Mouse (Mus musculus): Measurements from ENCODE around the gene Ptpn3.

The Ptpn3 gene

DNA sequence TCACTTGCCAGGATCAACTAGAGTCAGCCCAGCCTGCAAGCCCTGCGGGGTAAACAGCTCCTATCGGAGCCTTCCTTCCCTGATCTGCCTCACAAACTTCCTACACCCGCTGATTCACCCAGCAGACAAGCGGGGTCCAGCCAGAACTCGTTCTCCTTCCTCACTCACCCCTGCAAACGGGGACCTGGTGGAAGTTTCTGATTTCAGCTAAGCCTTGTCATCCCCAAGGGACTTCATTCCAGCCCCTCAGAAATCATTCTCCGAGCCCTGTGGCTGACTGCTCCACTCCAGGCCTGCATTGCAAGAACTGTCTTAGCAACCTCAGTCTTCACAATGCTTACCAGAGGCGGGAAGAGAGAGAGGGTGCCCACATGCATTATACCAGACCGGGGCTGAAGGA is 39.8 kb downstream of the Ptpn3 start:
- DNase-seq, result no peak

DNA sequence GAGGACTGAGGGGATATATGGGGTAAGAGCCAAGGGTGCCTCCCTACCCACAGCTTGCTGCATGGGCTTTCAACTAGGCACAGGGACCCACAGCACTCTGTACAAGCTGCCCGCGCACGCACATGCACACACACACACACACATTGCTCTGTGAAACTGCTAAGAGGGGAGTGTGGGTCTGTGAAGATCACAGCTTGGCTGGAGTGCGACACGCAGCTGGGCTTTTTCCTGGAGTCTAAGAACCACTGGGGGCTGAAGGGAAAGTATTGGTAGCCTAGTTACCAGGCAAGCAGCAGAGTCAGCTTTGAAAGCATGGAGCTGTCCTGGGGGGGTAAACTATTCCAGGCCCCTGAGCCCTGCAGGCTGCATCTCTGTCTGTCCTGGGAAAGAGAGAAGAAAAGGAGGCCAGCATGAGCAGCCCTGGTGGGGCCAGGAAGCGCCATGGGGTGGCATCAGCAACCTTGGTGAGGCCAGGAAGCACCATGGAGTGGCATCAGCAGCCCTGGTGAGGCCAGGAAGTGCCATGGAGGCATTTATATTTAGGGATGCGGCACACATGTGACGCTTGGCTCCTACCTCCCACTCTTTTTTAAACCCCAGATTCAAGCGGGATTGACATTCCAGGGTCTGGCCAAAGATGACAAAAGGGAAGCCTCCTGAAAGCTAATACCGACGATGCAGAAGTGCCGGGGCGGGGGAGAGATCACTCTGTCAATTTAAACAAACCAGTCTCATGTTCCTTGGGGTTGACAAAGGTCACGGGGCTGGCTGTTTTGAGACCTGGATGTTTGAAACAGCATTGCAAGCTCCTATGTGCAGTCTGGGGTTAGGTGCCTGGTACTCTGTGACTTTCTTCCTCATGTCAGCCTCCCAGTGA is 43.2 kb downstream of the Ptpn3 start:
- no peak for DNase-seq

DNA sequence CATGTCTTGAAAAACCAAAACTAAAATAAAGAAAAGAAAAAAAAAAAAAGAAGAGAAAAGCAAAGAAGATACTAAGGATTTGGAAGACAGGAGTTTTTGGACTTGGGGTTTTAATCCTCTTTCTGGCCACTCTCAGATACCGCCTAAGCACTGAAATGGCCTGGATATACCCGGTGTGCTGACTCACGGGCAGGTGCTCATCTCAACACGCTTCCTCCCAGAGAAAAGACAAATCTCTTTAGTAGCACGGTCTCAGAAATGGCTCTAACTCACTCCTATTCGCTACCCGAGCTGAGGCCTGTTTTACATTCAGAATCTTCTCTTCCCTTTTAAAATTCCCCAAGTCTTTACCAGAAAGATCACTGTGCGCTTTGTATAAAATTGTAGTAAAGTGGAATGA is 44.2 kb downstream of the Ptpn3 start:
- DNase-seq, result no peak

DNA sequence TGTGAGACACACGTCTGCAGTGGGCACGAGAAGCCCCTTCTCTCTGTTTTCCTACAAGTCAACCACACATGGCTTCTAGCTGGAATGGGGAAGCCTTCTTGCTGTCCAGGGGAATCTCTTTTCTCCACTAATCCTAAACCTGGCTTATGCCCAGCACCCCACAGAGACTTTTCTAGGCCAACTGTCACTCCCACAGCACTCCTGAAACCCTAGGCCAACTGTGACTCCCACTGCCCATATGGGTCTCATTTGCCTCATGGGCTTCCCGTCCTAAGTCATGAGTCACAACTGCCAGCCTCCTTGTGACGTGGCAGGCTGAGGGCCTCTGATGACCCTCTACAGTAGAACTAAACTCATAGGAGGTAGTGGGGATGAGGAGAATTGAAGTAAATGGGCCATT is 44.9 kb downstream of the Ptpn3 start:
- no peak for DNase-seq

DNA sequence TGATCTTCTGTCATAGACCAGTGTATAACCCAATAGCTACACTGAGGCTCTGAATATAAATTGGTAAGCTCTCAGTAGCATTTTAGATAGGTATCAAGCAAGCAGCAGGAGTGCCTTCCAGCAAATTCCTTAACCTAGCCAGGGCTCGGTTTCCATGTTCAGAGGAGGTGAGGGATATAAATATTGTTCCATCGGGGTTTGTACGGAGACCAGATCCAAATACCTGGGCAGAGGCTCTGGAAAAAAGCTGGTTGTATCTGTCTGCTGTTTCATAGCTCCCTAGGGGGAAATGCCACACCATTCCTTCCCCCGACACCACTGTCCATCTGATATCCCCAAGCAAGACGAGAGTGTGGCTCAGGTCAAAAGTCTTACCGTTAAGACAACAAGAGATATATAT is 47.2 kb downstream of the Ptpn3 start:
- no peak for DNase-seq

DNA sequence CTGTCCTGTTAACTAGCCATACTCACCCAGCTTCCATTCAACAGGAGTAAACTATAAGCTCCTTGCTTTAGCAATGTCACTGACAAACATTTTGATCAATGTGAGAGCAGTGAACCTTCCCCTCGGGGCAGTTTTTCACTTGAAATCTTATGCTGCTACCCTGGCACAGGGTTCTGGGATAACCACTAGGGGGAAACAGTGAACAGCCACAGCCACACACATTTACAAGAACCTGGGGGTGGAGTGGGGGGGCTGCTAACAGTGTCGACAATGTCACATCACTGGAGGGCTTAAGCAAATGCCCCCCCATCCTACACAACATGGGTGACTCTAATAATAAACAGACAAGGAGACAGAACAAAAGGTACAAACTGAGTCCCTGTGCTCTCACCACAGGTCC is 51.0 kb downstream of the Ptpn3 start:
- no peak for DNase-seq

DNA sequence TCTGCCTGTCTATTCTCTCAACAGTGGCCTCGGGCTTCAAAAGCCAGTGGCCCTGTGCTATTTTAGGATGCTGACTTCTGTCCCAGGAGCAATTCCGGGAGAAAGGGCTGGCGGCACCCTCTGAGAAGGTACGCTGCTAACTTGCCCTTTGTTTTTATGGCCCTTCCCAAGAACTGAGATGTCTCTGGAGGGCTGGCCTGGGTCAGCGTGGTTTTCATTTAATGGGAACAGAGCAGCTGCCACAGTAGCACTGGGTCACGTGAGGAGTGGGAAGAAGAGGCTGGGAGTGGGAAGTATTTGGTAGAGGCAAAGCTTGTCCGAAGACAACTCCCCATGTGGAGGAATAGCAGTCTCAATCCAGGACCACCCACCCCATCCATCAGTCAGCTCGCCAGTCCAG is 52.5 kb downstream of the Ptpn3 start:
- DNase-seq, result no peak

DNA sequence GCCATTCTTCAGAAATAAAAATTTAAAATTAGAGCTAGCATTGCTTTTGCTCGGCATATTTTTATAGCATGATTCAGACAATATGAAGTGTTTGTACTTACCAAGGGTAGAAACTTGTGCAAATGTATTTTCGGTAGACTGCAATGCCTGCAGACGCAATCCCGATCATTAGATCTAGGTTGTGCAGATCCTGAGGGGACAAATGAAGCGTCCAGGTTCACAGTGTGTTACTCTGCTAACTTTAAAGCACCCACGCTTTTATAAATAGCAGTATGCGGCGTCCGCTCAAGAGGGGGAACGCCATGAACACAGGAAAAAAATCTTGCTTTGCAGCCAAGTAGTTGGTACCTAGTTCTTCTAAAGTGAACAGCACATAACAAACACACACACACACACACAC is 56.8 kb downstream of the Ptpn3 start:
- DNase-seq, result no peak

DNA sequence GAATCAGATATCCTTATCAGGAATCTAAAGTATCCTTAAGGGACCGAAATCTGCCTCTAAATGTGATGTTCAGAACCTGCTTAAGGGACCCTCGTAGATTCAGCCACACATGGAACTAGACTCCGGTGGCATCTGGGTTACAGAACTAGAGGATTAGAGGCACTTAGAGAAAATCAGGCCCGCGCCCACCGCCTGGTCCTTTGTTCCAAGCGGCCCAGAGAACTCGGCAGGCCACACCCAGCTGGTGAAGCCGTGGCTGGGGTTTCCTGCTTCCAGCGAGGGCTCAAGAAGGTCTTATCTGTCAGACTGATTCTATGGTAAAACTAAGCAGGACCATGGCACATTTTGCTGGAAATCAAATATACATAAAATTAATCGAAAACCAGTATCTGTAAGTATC is 58.3 kb downstream of the Ptpn3 start:
- no peak for DNase-seq

DNA sequence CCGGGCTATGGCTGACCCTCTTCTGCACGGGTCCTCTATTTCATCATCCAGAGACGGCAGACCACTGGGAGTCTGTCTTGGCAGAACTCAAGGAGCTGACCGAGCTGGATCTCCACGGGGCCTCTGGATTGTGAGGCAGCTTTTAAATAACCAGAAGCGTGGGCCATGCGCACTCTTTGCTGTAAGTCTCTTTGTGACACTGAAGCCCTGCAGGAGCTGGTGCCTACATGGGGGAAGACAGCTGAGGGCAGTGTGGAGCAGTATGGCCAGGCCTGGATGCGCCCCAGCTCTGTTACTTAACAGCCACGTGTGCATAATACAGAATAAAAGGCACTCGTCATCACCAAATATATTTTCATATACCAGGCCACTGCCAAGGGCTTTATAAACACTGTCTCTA is 60.7 kb downstream of the Ptpn3 start:
- no peak for DNase-seq

DNA sequence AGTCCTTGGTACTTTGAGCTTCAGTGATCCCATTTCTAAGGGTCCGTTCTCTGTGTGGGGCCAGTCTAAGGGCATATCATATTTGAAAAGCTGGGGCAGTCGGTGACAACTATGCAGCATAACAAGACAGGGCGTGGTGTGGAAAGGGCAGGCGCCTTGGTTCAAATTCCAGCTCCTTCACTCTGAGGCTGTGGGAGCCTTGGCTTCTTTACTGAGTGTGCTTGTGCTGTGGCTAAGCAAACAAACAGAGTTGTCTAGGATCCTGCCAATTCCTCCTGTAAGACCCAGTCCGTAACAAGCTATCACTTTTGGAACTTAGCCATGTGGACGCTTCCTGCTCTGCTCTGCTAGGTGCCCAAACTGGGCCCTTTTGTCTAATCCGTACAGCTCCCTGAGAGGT is 61.5 kb downstream of the Ptpn3 start:
- no peak for DNase-seq

DNA sequence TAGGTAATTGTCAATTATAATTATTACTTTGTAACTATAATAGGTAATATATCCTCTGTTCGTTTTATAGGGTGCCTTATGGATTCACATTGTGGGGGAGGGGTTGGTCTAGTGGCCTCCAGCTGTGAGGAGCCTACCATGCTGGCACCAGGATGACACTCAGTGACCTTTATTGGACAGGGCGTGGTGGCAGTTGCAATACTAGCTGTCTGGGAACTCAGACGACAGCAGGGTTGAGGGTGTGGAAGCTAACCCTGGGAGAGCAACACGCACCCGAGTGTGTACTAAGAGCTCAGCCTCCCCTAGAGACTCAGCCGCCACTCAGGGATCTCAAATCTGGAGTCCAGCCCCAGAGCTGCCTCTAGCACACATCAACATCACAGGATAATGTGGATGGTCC is 62.5 kb downstream of the Ptpn3 start:
- DNase-seq, result no peak

DNA sequence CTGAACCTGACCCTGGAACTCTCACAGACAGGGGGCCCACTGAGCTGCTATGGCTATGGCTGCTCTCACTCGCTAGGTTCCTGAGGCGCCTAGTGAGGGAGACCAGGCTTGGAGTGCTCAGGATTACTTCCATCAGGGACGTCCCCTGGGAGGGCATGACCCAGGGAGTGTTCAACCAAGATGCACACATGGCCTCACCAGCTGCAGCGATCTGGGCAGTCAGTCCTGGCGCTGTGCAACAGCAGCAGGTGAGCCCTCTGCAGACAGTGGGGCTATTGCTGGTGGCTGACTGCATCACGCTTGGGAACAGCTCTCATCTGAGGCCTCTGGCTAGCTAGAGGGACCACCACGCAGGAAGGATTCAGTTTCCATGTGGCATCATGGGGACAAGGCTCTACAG is 63.5 kb downstream of the Ptpn3 start:
- DNase-seq, result no peak

DNA sequence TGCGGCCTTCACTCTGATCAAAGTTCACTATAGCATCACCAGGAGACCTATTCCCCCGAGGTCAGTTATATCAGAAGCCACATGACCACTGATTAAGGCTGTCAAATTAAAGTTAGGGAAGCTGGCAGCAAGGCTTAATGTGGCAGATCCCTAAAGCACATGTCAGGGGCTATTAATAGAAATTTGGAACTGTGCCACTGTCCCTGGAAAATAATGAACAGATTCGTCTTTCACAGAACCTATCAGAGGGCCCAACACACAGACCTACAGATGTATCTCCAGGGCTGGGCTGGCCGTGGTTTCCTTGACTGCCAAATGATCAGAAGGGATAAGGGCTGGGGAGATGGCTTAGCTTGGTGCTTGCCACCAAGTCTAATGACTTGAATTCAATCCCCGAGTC is 65.1 kb downstream of the Ptpn3 start:
- DNase-seq, result no peak

DNA sequence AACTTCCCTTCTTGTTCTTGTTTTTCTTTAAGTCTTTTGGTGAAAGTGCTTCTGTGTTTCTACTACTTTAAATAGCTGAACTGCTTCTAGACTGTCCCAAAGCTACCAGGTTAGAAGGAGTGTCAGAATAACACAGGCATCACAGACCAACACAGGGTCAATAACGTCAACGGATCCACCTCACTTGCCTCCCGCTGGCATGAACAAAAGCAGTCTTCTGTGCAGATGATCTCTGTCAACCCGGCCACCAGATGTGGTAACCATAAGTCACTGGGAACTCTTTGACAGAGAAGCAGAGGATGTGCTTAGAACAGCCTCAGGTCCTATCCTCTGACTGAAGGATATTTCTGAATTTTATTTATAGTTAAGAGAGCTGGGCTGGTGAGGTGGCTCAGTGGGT is 65.9 kb downstream of the Ptpn3 start:
- DNase-seq, result no peak

DNA sequence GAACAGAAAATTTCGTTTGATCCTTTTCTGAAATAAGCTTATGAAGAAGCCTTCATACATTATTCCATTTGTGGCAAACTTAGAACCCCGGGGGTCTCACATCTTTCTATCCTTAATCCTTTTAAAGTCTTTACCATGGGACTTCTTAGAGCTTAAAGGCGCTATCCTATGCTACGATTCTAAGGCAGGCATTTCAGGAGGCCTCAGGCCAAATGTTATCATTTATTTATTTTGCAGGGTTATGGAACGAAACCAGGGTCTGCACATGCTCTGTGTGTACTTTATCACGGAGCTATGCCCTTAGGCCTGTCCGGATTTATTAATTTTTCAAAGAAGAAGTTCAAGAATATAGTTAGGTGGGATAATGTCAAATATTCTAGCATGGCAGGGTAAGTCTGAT is 67.3 kb downstream of the Ptpn3 start:
- DNase-seq, result no peak

DNA sequence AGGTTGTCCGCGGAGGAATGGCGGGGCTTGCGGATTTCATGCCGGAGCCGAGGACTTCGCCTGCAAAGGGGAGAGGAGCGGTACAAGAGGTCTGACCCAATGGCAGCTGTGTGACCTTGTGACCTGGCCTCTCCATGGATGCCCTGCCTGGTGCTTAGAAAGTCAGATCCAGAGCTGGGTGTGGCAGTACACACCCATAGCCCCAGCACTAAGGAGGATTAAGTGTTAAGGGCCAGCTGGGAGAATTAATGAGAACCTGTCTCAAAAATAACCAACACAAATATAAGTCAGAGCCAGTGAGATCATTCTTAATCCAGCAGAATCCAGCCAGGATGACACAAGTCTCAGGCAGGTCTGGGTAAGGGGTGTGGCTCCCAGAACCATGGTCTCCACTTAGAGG is 69.2 kb downstream of the Ptpn3 start:
- no peak for DNase-seq

DNA sequence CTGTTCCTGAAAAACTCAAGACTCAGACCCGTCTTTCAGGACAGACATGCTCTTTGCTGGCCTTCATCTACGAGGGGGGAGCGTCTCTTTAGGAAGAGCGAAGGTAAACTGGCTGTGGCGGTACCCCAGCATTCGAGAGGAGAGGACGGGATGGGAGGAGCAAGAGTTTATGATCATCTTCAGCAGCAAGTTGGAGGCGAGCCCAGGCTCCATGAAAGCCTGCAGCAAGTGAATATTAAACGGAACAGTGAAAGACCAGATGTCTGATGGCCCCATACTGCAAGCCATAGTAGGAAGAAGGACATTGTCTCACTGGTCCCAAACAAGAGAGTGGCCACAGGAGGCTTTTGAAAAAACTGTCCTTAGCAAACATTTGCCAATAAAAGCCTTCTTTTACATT is 70.3 kb downstream of the Ptpn3 start:
- DNase-seq, result no peak

DNA sequence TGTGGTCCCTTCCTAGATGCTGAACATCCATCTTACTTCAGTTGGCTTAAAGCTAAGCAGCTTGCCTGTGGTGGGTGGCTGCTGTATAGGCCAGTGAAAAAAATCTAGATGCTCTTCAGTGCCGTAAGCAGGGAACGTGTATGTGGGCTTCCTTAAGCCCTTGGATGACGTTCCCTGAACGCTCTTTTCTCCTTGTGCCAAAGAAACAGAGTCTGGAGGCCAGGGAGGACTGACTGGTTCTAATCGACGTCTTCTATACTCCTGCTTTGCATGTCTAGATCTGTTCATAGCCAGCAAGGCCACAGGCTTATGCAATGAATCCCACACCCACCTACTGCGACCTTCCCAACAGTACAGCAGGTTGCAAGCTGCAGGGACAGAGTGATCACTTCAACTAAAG is 71.3 kb downstream of the Ptpn3 start:
- no peak for DNase-seq

DNA sequence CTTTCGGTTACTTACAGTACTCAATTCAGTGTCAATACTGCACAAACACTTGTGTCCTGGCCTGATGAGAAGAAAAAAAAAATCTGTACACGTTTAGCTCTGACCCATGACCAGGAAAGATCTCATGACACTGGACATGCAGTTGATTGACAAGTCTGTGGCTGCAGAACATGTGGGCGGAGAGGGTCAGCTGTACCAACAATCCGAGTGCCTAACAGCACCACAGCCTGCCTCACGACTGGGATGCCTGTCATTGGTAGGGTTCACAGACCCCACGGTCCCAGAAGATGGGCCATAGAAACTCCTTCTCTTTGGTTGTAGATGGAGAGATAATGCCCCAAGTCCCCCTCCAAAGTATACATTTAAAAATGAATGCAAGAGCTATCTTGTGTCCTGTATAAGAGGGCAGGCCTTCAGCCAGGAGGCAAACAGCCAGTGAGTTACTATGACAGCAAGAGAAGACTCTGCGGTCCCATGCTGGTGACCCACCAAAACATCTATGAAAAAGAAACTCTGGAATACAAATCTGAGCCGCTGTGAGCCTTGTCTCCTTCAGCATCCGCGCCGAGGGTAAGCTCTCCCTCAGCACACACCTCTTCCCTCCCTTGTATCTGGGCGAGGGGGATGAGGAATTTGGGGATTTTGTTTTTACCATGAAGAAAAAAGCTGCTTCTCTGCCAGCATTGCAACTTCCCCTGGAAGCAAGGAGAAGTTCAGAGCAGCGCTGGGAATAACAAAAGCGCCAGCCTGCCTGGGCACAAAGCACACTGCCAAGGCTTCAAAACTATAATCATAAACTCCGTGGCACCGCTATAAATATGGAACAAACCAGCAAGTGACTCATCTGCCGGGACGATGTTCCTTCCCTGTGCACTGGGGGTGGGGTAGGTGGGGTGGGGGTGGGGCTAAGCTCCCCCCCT is 72.8 kb downstream of the Ptpn3 start:
- DNase-seq, result no peak

DNA sequence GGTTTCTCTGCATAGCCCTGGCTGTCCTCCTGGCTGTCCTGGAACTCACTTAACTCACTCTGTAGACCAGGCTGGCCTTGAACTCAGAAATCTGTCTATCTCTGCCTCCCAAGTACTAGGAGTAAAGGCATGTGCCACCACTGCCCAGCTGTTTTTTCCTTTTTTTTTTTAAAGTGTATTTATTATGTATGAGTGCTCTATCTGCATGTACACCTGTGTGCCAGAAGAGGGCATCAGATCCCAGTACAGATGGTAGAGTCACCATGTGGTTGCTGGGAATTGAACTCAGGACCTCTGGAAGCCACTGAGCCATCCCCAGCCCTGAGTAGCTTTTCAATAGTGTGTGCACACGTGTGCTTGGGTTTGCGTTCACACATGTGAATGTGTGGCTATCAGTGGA is 76.9 kb downstream of the Ptpn3 start:
- DNase-seq, result no peak

DNA sequence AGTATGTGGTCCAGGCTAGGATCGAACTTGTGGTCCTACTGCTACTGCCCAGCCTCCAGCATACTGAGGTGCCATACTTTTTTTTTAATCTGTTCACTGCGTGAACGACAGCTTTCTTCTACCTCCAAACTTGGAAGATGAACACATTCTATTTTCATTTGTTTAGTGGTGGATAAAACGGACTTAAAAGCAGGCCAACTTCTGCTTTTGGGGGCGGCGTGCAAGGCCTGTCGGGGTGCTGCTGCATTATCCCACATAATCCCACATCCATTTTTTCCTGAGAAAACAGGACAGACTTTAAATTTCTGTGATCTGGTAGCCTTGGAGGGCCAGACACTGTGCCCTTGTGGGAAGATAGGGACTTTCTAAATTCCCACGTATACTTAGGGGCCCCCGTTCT is 83.9 kb downstream of the Ptpn3 start:
- DNase-seq, result no peak

DNA sequence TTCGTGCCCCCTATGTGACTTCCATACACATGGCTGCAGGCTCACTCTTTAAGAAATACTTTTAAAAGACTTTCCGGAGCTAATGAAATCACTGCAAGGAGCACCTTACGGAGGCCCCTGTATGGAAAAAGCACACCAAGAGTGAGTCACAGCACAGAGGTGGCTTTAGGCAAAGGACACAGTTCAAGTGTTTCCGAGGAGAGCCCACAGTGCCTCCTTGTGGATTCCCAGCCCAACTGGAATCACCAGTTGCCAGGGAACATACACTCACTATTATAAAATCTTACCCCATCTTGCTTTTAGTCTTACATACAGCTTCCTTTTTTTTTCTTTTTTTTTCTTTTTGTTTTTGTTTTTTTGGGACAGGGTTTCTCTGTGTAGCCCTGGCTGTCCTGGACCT is 85.1 kb downstream of the Ptpn3 start:
- DNase-seq, result no peak

DNA sequence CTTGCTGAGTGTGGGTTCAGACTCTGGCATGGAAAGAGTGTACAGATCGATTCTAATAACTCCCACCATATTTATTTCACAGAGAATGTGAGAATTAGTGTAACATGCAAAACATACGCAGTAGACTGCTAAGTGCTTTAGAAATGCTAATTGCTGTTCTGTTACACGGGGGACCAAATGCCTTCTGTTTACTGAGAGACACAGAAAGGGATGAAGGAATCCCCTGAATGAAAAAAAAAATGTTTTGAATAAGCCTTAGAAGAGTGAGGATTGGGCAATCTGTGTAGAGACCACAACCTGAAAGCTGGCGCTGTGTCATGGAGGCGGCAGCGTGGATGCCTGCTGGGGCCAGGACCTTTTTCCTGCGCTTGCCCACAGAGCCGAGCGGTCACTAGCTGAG is 86.8 kb downstream of the Ptpn3 start:
- DNase-seq, result no peak
